Mouse (Mus musculus) liver, adult 2 months (tissue): Measurements from ENCODE around the gene Dcx. TPM values are rescaled to one million over a fixed set of nuclear protein-coding genes. Genes with fewer than 3 reads are reported as not detected.
A peak's percentile ranks its signal among the peaks of the same experiment; 100 is the strongest.

Experiments used
- DNase-seq: peaks from one replicate; pipeline ENCODE4 v3.0.0-alpha.2; 2011; ENCODE audit warnings: low read depth, low spot score; ENCODE audit errors: extremely low read depth
- H3K27ac ChIP-seq: fragments of 200-500 bp; replicated peaks from 2 replicates; pipeline ENCODE4 v1.5.1; 2012; ENCODE audit warnings: low read depth, mild to moderate bottlenecking, control low read depth, inconsistent platforms, low read length; ENCODE audit not compliant: insufficient read depth
- H3K27me3 ChIP-seq: fragments of 200-500 bp; 2 replicates; pipeline ENCODE4 v1.6.1; 2012; ENCODE audit warnings: mild to moderate bottlenecking, moderate library complexity, low read length, inconsistent platforms; ENCODE audit not compliant: control insufficient read depth, insufficient read depth
- H3K36me3 ChIP-seq: fragments of 200-500 bp; 2 replicates; pipeline ENCODE4 v1.6.1; 2012; ENCODE audit warnings: low read length, inconsistent platforms; ENCODE audit not compliant: control insufficient read depth, insufficient read depth
- H3K4me1 ChIP-seq: fragments of 200-500 bp; 2 replicates; pipeline ENCODE4 v1.6.1; 2011; ENCODE audit warnings: low read length; ENCODE audit not compliant: control insufficient read depth, insufficient read depth
- H3K4me3 ChIP-seq: fragments of 200-500 bp; 2 replicates; pipeline ENCODE4 v1.5.1; 2011; ENCODE audit warnings: low read depth, mild to moderate bottlenecking, control low read depth, low read length, moderate library complexity; ENCODE audit not compliant: insufficient read depth
- H3K79me2 ChIP-seq: fragments of 200-500 bp; 2 replicates; pipeline ENCODE4 v1.6.1; 2012; ENCODE audit warnings: inconsistent platforms, mild to moderate bottlenecking, low read length, moderate library complexity; ENCODE audit not compliant: control insufficient read depth, insufficient read depth
- H3K9ac ChIP-seq: fragments of 200-500 bp; 2 replicates; pipeline ENCODE4 v1.6.1; 2012; ENCODE audit warnings: low read depth, mild to moderate bottlenecking, control low read depth, inconsistent platforms, low read length
- CTCF ChIP-seq: fragments of 200-500 bp; IDR thresholded peaks from 2 replicates; pipeline ENCODE4 v1.5.1; 2011; ENCODE audit warnings: low read depth, low read length, control low read depth
- POLR2A ChIP-seq: fragments of 200-500 bp; IDR thresholded peaks from 2 replicates; pipeline ENCODE4 v1.6.1; 2011; ENCODE audit warnings: low read length, control low read depth; ENCODE audit not compliant: insufficient read depth; ENCODE audit errors: extremely low read depth
- WGBS: fragments of 180-500 bp; shearing (Covaris S2); methylation state at CpG from one replicate; pipeline ENCODE4 v1.1.7; 2018; 5-methylcytosine and 5-hydroxymethylcytosine counted together
- polyA plus RNA-seq: library from polyadenylated mRNA; depleted of rRNA; stranded (reverse); fragments of >200 nt; gene quantifications from 2 replicates; pipeline ENCODE4 v1.2.3, GENCODE M21; 2012; rRNA removed
- total RNA-seq: library from RNA; depleted of rRNA; stranded (reverse); fragments of >200 nt; gene quantifications from 2 replicates; pipeline ENCODE4 v1.2.3, GENCODE M21; 2014; rRNA removed

The Dcx gene
- total RNA-seq (0.07 and 0.09 TPM in 2 replicates), polyA plus RNA-seq (0.02 TPM in 1 of 2 replicates, not detected in the other)

- H3K27ac ChIP-seq, result no peak within 1 kb of the TSS
- H3K4me1 ChIP-seq, result no peaks in the 10 kb centered on the region
- TF ChIP-seq CTCF (no peak), POLR2A (no peak)
- H3K27me3 ChIP-seq, result no peaks in the 10 kb centered on the region
- H3K79me2 ChIP-seq, result no peaks in the 10 kb centered on the region
- H3K4me3 ChIP-seq, result no peak within 1 kb of the TSS
- H3K36me3 ChIP-seq, result no peaks in the 10 kb centered on the region
- no peak within 1 kb of the TSS for H3K9ac ChIP-seq
- no peak for DNase-seq
- 74% methylated on average over 8 of the region's 8 CpGs for WGBS
These were observed at the start of gene Dcx for GRCm38 (mm10) chrX:143932958-143933357. TSS of gene Dcx (minus strand) at chrX:143933311.

GRCm38 (mm10) chrX:143966249-143966648 is 33.1 kb upstream of the Dcx start:
- H3K36me3 ChIP-seq, result no peaks in the 10 kb centered on the region
- no peak for TF ChIP-seq POLR2A
- TF ChIP-seq CTCF, result no peak
- no peaks in the 10 kb centered on the region for H3K4me1 ChIP-seq
- H3K27ac ChIP-seq, result no peak overlapping the region
- no peak for DNase-seq
- no peak overlapping the region for H3K4me3 ChIP-seq
- 78% methylated on average over 6 of the region's 6 CpGs for WGBS
- no peaks in the 10 kb centered on the region for H3K27me3 ChIP-seq
- H3K9ac ChIP-seq, result no peak overlapping the region
- H3K79me2 ChIP-seq, result no peaks in the 10 kb centered on the region

GRCm38 (mm10) chrX:143933671-143934070 is 560 bp upstream of the Dcx start:
- no peaks in the 10 kb centered on the region for H3K79me2 ChIP-seq
- no peaks in the 10 kb centered on the region for H3K27me3 ChIP-seq
- no peak overlapping the region for H3K4me3 ChIP-seq
- no peak overlapping the region for H3K27ac ChIP-seq
- H3K4me1 ChIP-seq, result no peaks in the 10 kb centered on the region
- WGBS, result 13% methylated on average over 2 of the region's 2 CpGs
- H3K36me3 ChIP-seq, result no peaks in the 10 kb centered on the region
- no peak overlapping the region for H3K9ac ChIP-seq
- TF ChIP-seq POLR2A, result no peak
- TF ChIP-seq CTCF, result no peak
- peak; percentile 75 for DNase-seq

- TF ChIP-seq POLR2A (no peak), CTCF (no peak)
- Histone ChIP-seq H3K4me3 (no peak overlapping the region), H3K9ac (no peak overlapping the region), H3K4me1 (no peaks in the 10 kb centered on the region), H3K27ac (no peak overlapping the region), H3K36me3 (no peaks in the 10 kb centered on the region), H3K79me2 (no peaks in the 10 kb centered on the region), H3K27me3 (no peaks in the 10 kb centered on the region)
- WGBS, result 41% methylated on average over 1 of the region's 1 CpGs
- DNase-seq, result no peak
These were observed 581 bp downstream of the Dcx start for GRCm38 (mm10) chrX:143932530-143932929.

GRCm38 (mm10) chrX:143931400-143932185 is 1.5 kb downstream of the Dcx start:
- WGBS, result 55% methylated on average over 6 of the region's 6 CpGs
- DNase-seq, result no peak
- no peaks in the 10 kb centered on the region for H3K27me3 ChIP-seq
- TF ChIP-seq CTCF, result no peak
- no peak for TF ChIP-seq POLR2A
- H3K36me3 ChIP-seq, result no peaks in the 10 kb centered on the region
- H3K27ac ChIP-seq, result no peak overlapping the region
- H3K4me3 ChIP-seq, result no peak overlapping the region
- no peaks in the 10 kb centered on the region for H3K4me1 ChIP-seq
- H3K79me2 ChIP-seq, result no peaks in the 10 kb centered on the region
- no peak overlapping the region for H3K9ac ChIP-seq

- no peak overlapping the region for H3K9ac ChIP-seq
- no peaks in the 10 kb centered on the region for H3K4me1 ChIP-seq
- WGBS, result 89% methylated on average over 5 of the region's 5 CpGs
- TF ChIP-seq POLR2A, result no peak
- no peak for TF ChIP-seq CTCF
- no peak for DNase-seq
- no peaks in the 10 kb centered on the region for H3K36me3 ChIP-seq
- no peaks in the 10 kb centered on the region for H3K79me2 ChIP-seq
- H3K27me3 ChIP-seq, result no peaks in the 10 kb centered on the region
- no peak overlapping the region for H3K27ac ChIP-seq
- no peak overlapping the region for H3K4me3 ChIP-seq
These were observed 11.0 kb downstream of the Dcx start for GRCm38 (mm10) chrX:143922070-143922469.
